Mouse (Mus musculus) CD8-positive naive resting alpha-beta T cell, adult 57 days (primary cell): ENCODE measurements around the gene Creg2. TPM values are rescaled to one million over a fixed set of nuclear protein-coding genes. Genes with fewer than 3 reads are reported as not detected.

Experiments
- total RNA-seq: library from RNA; stranded (reverse); gene quantifications from one replicate; pipeline ENCODE4 v1.2.4, GENCODE M21; 2023

Creg2 gene
- total RNA-seq = not detected

GRCm38 (mm10) chr1:39651241-39651548 is at the start of gene Creg2:
Creg2 (minus strand) TSS chr1:39651474.

GRCm38 (mm10) chr1:39577253-39577705 is 74.0 kb downstream of the Creg2 start, which contains the start of gene Rnf149:
Rnf149 (minus strand) TSS chr1:39577405.

Other genes with a start within 250 kb of the Creg2 start
- 2.8 TPM for gene Tbc1d8, start 172.7 kb downstream of the Creg2 start, total RNA-seq
- gene Cnot11, start 116.5 kb downstream of the Creg2 start, total RNA-seq = 26.1 TPM
- 31.4 TPM for gene Rnf149, start 74.1 kb downstream of the Creg2 start, total RNA-seq
- gene Rfx8, start 69.5 kb upstream of the Creg2 start, total RNA-seq = not detected
- gene Gm3646, start 153.9 kb upstream of the Creg2 start, total RNA-seq = not detected
- gene Map4k4, start 249.4 kb upstream of the Creg2 start, total RNA-seq = 340 TPM